Mouse (Mus musculus) c-Kit-negative CD71-positive TER-119-positive erythroid progenitor cells, embryonic 14.5 days (primary cell): ENCODE data around the gene Por.

Experiments
- DNase-seq: peaks from one replicate; pipeline ENCODE4 v3.0.0-alpha.2; 2013; ENCODE audit warnings: low read depth, low spot score

Por gene

GRCm38 (mm10) chr5:135701601-135702000 is 31.8 kb downstream of the Por start:
- DNase-seq: no peak

DNA sequence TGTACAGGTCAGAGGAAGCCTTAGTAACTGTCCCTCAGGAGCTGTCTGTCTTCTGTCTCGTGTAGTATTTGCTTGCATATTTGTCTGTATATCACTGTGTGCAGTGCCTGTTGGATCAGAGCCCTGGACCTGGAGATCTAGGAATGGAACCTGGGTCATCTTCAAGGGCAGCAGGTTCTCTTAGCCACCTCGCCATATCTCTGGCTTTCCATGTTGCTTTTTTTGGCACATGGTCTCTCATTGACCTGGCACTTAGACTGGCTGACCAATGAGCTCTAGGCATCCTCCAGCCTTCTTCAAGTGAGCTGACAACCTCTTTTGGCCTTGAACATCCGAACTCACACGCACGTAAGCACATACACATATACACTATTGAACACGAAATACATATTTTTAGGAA is 32.4 kb downstream of the Por start:
- no peak for DNase-seq

DNA sequence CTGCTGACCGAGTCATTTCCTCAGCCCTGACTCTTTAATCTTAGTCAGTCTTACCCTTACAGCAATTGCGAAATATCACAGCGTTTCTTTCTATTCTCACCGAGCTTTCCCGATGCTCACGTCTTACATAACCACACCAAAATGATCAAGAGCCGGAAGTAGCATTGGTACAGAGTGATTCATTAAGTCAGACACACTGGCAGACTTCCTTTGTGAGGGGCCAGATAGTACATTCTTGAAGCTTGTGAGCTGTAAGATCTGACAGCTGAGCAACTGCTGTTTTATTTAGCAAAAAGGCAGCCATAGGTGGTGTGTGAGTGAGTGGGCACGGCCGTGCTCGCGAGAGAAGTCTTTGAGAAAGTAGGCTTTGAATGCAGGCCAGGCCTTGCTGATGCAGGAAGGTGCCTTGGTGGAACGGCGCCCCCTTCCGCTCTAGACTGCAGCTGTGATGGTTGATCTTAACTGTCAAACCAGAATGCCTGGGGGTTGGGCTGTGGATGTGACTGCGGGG is 32.9 kb downstream of the Por start:
- DNase-seq: no peak

DNA sequence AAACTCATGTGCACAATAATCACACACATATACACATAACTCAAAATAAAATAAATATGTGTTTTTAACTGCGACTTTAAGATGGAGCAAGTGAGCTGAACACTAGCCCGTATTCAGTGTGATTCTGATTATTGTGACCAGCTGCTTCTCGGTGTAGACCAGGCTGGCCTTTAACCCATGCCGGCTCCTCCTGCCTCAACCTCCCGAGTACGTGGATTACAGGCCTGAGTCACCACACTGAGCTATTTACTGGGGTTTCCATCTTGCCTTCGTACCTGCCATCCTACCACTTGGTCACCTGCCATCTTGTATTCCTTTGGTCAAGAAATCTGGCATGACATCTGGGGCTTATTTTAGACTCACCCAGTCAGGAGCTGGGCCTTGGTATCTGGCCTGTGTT is 33.6 kb downstream of the Por start:
- DNase-seq: no peak

GRCm38 (mm10) chr5:135705383-135705782 is 35.5 kb downstream of the Por start:
- no peak for DNase-seq

- no peak for DNase-seq
Measured at GRCm38 (mm10) chr5:135707039-135707438, 37.2 kb downstream of the Por start.

DNA sequence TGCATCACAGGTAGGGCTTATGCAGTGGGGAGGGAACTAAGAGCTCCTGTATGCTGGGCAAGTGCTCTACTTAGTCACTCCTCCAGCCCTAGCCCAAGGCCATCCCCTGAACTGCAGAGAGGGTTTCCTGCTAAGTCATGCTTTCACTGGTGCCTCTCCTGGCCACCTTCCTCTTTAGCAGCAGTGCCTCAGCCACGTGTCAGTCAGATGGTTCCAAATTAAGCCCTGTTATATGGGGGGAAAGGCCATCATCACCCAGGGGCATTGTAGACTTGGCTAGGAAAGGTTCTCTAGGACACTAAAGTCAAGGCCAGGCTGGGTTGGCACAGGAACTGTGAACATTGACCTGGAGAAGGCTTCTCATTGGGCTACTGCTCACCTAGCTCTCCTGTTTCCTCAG is 38.0 kb downstream of the Por start:
- DNase-seq: no peak

DNA sequence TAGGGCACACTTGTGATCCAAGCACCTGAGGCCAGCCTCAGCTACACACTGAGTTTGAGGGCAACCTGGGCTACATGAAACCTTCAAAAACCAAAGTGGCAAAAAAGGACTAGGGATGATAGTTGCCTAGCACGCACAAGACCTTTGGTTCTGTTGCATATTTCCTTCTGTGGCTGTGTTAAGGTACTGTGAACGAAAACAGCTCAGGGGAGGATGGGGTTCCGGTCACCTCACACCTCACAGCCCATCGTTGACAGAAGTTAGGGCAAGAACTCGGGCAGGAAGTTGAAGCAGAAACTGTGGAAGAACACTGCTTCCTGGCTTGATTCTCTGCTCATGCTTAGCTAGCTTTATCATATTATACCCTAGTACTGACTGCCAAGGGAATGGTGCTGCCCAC is 39.9 kb downstream of the Por start:
- DNase-seq: no peak

GRCm38 (mm10) chr5:135710599-135711214 is 40.9 kb downstream of the Por start:
- no peak for DNase-seq

- DNase-seq: no peak
Measured at GRCm38 (mm10) chr5:135711582-135712355, 41.9 kb downstream of the Por start.

DNA sequence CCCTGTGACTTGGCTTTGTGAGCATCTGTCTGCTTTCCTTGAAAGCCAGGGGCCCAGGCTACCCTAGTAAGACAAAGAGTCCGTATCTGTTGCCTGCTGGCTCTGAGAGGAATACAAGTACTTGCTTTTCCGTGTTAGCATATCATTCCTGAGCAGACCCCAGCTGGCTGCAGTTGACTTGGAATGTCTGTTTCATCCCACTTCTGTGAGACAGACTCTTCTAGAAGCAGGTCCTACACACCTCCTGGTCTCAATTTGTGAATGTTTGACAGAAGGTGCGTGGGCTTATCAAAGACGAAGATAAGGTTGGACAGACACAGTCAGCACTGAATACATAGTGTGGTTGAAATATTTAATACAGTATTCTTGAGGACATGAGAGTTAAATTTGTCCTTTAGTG is 43.0 kb downstream of the Por start:
- DNase-seq: no peak

GRCm38 (mm10) chr5:135713441-135714218 is 43.8 kb downstream of the Por start:
- DNase-seq: no peak

DNA sequence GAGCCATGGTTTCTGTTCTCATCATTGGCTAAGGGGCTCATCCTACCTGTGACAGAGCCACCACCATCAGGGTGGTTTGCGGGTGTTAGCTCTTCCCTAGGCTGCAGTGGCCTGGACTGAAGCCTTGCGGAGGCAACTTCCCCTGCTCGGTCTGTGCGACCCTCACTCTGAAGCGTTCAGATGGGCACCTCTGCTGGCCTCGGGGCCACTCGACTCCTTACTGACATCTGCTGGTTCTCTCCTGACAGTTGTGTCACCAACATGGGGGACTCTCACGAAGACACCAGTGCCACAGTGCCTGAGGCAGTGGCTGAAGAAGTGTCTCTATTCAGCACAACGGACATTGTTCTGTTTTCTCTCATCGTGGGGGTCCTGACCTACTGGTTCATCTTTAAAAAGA is 45.8 kb downstream of the Por start:
- no peak for DNase-seq

GRCm38 (mm10) chr5:135719586-135720120 is 49.8 kb downstream of the Por start:
- DNase-seq: no peak

- DNase-seq: no peak
Measured at GRCm38 (mm10) chr5:135720121-135720520, 50.3 kb downstream of the Por start.

DNA sequence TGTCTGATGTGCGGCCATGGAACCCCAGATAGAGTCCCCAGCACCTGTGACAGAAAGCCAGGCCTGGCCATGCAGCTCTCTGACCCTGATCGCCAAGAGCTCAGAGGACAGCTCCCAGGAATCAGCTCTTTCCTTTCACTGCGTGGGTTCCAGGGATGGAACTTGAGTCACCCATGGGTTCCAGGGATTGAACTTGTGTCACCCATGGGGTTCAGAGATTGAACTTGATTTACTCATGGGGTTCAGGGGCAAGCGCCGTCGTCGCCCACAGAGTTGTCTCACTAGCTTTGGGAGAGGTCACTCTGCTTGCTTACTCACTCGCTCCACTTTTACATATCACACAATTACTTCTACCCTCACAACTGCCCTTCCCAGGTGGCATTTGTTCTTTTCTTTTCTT is 51.2 kb downstream of the Por start:
- no peak for DNase-seq

- DNase-seq: no peak
Measured at GRCm38 (mm10) chr5:135722121-135722520, 52.3 kb downstream of the Por start.

- DNase-seq: no peak
Measured at GRCm38 (mm10) chr5:135723165-135723751, 53.4 kb downstream of the Por start.

DNA sequence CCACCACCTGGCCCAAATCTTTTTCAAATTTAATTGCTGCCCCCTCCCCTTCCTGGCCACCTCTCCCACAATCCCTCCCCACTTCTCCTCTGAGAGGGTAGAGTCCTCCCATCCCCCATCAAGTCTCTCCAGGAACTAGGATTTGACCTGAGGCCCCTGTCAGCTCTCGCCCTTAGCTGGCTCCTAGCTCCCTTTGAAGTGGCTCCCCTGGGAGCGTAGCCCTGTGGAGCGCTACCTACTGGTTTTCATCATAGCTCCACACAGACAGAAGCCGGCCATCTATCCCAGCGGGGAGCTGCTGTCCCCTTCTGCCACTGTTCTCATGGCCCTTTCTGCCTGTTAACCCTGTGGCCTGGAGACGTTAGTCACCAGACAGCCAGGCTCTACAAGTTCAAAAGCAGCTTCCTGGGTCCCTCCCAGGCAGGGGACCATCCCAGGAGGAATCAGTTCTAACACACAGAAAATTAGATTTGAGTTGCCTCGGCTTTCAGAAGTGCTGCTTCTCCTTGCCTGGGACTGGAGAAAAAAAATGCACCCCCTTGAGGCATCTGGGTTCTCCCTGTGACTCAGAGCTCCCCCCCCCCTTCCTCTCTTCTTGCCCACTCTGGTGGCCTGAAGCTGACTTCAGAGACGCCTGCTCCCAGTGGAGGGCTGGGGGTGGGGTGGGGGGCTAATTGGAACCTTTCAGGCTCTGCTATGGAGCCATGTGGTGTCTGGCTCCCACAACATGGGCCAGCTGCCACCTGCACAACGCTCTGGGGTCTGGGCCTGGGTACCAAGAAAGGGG is 54.9 kb downstream of the Por start:
- no peak for DNase-seq

GRCm38 (mm10) chr5:135725391-135725841 is 55.6 kb downstream of the Por start:
- no peak for DNase-seq

GRCm38 (mm10) chr5:135725991-135726390 is 56.2 kb downstream of the Por start:
- no peak for DNase-seq
